Mouse (Mus musculus) retina, postnatal 7 days (tissue): ENCODE data around the gene Sipa1l1.

ENCODE experiments used
- DNase-seq: peaks from one replicate; pipeline ENCODE4 v3.0.0-alpha.2; 2012; ENCODE audit warnings: low read depth, low spot score

Gene Sipa1l1

GRCm38 (mm10) chr12:82374020-82374419 is 204.9 kb downstream of the Sipa1l1 start:
- no peak for DNase-seq

- no peak for DNase-seq
Measured at GRCm38 (mm10) chr12:82382932-82383331, 213.8 kb downstream of the Sipa1l1 start.

GRCm38 (mm10) chr12:82384719-82385118 is 215.6 kb downstream of the Sipa1l1 start:
- DNase-seq, result no peak

- DNase-seq, result no peak
Measured at GRCm38 (mm10) chr12:82387042-82387441, 217.9 kb downstream of the Sipa1l1 start.

- no peak for DNase-seq
Measured at GRCm38 (mm10) chr12:82387647-82388046, 218.5 kb downstream of the Sipa1l1 start.

- no peak for DNase-seq
Measured at GRCm38 (mm10) chr12:82388144-82388543, 219.0 kb downstream of the Sipa1l1 start.

GRCm38 (mm10) chr12:82394118-82394861 is 225.2 kb downstream of the Sipa1l1 start:
- DNase-seq, result no peak

GRCm38 (mm10) chr12:82395194-82395593 is 226.1 kb downstream of the Sipa1l1 start:
- no peak for DNase-seq

GRCm38 (mm10) chr12:82397193-82397592 is 228.1 kb downstream of the Sipa1l1 start:
- no peak for DNase-seq

- no peak for DNase-seq
Measured at GRCm38 (mm10) chr12:82397751-82398150, 228.6 kb downstream of the Sipa1l1 start.

- no peak for DNase-seq
Measured at GRCm38 (mm10) chr12:82398926-82399325, 229.8 kb downstream of the Sipa1l1 start.

GRCm38 (mm10) chr12:82399971-82400720 is 231.0 kb downstream of the Sipa1l1 start:
- no peak for DNase-seq

GRCm38 (mm10) chr12:82400783-82401182 is 231.7 kb downstream of the Sipa1l1 start:
- DNase-seq, result no peak

GRCm38 (mm10) chr12:82401440-82401839 is 232.3 kb downstream of the Sipa1l1 start:
- DNase-seq, result no peak

GRCm38 (mm10) chr12:82402635-82403034 is 233.5 kb downstream of the Sipa1l1 start:
- DNase-seq, result no peak

- DNase-seq, result no peak
Measured at GRCm38 (mm10) chr12:82407531-82408255, 238.6 kb downstream of the Sipa1l1 start.

GRCm38 (mm10) chr12:82408486-82408885 is 239.4 kb downstream of the Sipa1l1 start:
- no peak for DNase-seq

GRCm38 (mm10) chr12:82409686-82410472 is 240.8 kb downstream of the Sipa1l1 start:
- DNase-seq, result no peak

- no peak for DNase-seq
Measured at GRCm38 (mm10) chr12:82412291-82413032, 243.3 kb downstream of the Sipa1l1 start.

GRCm38 (mm10) chr12:82415690-82416364 is 246.7 kb downstream of the Sipa1l1 start:
- DNase-seq, result no peak
